Mouse (Mus musculus): ENCODE measurements around the gene Ociad1.

- TF ChIP-seq CTCF (IDR thresholded peaks at IDR 0.05; ENCODE audit: low read depth, low read length) (no peak), EP300 (IDR thresholded peaks at IDR 0.05; ENCODE audit: insufficient read depth, low read depth, low read length) (no peak)
These were observed 45.6 kb downstream of the Ociad1 start for GRCm38 (mm10) chr5:73337961-73338831.
